Mouse (Mus musculus) myocyte (in vitro differentiated cells): ENCODE data around the gene Gm572. TPM values are rescaled to one million over a fixed set of nuclear protein-coding genes. Genes with fewer than 3 reads are reported as not detected.

Source experiments
- H3K27me3 ChIP-seq: one replicate; pipeline ENCODE4 v1.6.1; 2011; ENCODE audit not compliant: control insufficient read depth, insufficient read depth, insufficient read length
- H3K36me3 ChIP-seq: one replicate; pipeline ENCODE4 v1.6.1; 2011; ENCODE audit not compliant: control insufficient read depth, insufficient read depth
- H3K4me2 ChIP-seq: one replicate; pipeline ENCODE4 v1.6.1; 2011; ENCODE audit warnings: low read depth, control low read depth
- H3K4me3 ChIP-seq: one replicate; pipeline ENCODE4 v1.5.1; 2011; ENCODE audit warnings: mild to moderate bottlenecking, control low read depth, moderate library complexity
- H3K79me2 ChIP-seq: one replicate; pipeline ENCODE4 v1.6.1; 2011; ENCODE audit not compliant: control insufficient read depth, insufficient read depth
- H3ac ChIP-seq: one replicate; pipeline ENCODE4 v1.6.1; 2011; ENCODE audit not compliant: control insufficient read depth, insufficient read length
- CEBPB ChIP-seq: IDR thresholded peaks from 2 replicates; pipeline ENCODE4 v1.6.1; 2011; ENCODE audit warnings: mild to moderate bottlenecking, moderate library complexity; ENCODE audit not compliant: poor library complexity, insufficient read depth, severe bottlenecking
- E2F4 ChIP-seq: IDR thresholded peaks from one replicate; pipeline ENCODE4 v1.6.1; 2011; ENCODE audit warnings: mild to moderate bottlenecking, control low read depth, moderate library complexity; ENCODE audit not compliant: insufficient read depth
- MAX ChIP-seq: IDR thresholded peaks from one replicate; pipeline ENCODE4 v1.6.1; 2011; ENCODE audit warnings: low read depth, mild to moderate bottlenecking, control low read depth
- MYOD1 ChIP-seq, 3 experiments: IDR thresholded peaks; one replicate each; pipeline ENCODE4 v1.6.1; 2011; ENCODE audit warnings: control low read depth in 2 of 3, low read depth in 2 of 3, mild to moderate bottlenecking in 2 of 3, moderate library complexity in 1 of 3; ENCODE audit not compliant: insufficient read length in 2 of 3, control insufficient read depth in 1 of 3
- MYOG ChIP-seq, 3 experiments: IDR thresholded peaks; one replicate each; pipeline ENCODE4 v1.6.1; 2011; ENCODE audit warnings: control low read depth in 2 of 3, low read depth in 2 of 3, mild to moderate bottlenecking in 2 of 3; ENCODE audit not compliant: insufficient read length in 2 of 3, control insufficient read depth in 1 of 3, insufficient read depth in 1 of 3
- POLR2A ChIP-seq: IDR thresholded peaks from one replicate; pipeline ENCODE4 v1.6.1; 2011; ENCODE audit warnings: low read depth, mild to moderate bottlenecking, control low read depth, moderate library complexity; ENCODE audit not compliant: insufficient read length
- POLR2AphosphoS2 ChIP-seq: IDR thresholded peaks from one replicate; pipeline ENCODE4 v1.6.1; 2011; ENCODE audit warnings: low read depth, control low read depth; ENCODE audit not compliant: insufficient read length
- REST ChIP-seq: IDR thresholded peaks from one replicate; pipeline ENCODE4 v1.6.1; 2011; ENCODE audit warnings: mild to moderate bottlenecking, control low read depth, moderate library complexity; ENCODE audit not compliant: insufficient read depth, insufficient read length
- SRF ChIP-seq: IDR thresholded peaks from one replicate; pipeline ENCODE4 v1.6.1; 2011; ENCODE audit warnings: low read depth; ENCODE audit not compliant: control insufficient read depth, insufficient read length
- TCF12 ChIP-seq: IDR thresholded peaks from one replicate; pipeline ENCODE4 v1.6.1; 2011; ENCODE audit warnings: mild to moderate bottlenecking, control low read depth; ENCODE audit not compliant: poor library complexity, insufficient read depth, severe bottlenecking
- TCF3 ChIP-seq: IDR thresholded peaks from one replicate; pipeline ENCODE4 v1.6.1; 2011; ENCODE audit warnings: low read depth, control low read depth; ENCODE audit not compliant: insufficient read length
- USF1 ChIP-seq: IDR thresholded peaks from one replicate; pipeline ENCODE4 v1.6.1; 2011; ENCODE audit warnings: low read depth, mild to moderate bottlenecking, control low read depth, moderate library complexity
- polyA plus RNA-seq: library from polyadenylated mRNA; unstranded; fragments of >200 nt; fragmentation: generic; extraction: Trizol; gene quantifications from one replicate; pipeline ENCODE4 v1.2.1, GENCODE M21; 2012; ENCODE audit warnings: missing spikeins

Gene Gm572
- polyA plus RNA-seq, 1 experiment = 0.16 TPM

DNA sequence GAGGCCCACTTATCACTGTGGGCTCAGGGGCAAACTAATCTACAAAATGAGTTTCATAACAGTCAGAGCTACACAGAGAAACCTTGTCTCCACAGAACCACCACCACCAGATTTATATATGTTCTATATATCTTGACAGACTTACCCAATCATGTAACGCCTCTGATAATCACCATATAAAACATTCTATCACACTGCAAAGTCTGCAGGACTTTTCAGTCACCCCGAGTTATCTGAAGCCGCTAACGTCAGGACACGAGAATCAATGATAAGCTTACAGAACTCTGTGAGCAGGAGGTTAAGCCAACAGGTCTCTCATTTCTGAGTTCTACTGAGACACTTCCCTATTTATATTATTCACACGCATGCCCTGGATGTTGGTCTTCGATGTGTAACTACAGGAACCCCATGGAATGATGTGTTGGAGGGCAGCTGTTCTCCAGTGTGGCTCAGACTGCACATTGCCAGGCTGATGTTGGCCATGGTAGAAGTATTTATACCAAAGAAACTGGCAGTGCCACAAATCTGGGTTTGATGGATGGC, 50.4 kb downstream of the Gm572 start:
- no peak overlapping the region for H3K4me2 ChIP-seq
- H3K79me2 ChIP-seq = no peaks in the 10 kb centered on the region
- no peak overlapping the region for H3K4me3 ChIP-seq
- H3K27me3 ChIP-seq = peaks cover 13% of the 10 kb centered on the region
- no peak overlapping the region for H3ac ChIP-seq
- TF ChIP-seq E2F4 = no peak
- no peak for TF ChIP-seq MAX
- no peak for TF ChIP-seq TCF3
- TF ChIP-seq POLR2AphosphoS2 = no peak
- no peak for TF ChIP-seq REST
- no peak for TF ChIP-seq USF1
- TF ChIP-seq CEBPB = no peak
- no peak for TF ChIP-seq TCF12
- no peak for TF ChIP-seq SRF
- no peak for TF ChIP-seq MYOD1 (IDR thresholded peaks at IDR 0.05; ENCODE audit: control insufficient read depth in 1 of 3, insufficient read length in 2 of 3, low read depth in 2 of 3)
- no peak for TF ChIP-seq MYOG (IDR thresholded peaks at IDR 0.05; ENCODE audit: control insufficient read depth in 1 of 3, insufficient read depth in 1 of 3, insufficient read length in 2 of 3, low read depth in 2 of 3)
- no peak for TF ChIP-seq POLR2A
- H3K36me3 ChIP-seq = no peaks in the 10 kb centered on the region

DNA sequence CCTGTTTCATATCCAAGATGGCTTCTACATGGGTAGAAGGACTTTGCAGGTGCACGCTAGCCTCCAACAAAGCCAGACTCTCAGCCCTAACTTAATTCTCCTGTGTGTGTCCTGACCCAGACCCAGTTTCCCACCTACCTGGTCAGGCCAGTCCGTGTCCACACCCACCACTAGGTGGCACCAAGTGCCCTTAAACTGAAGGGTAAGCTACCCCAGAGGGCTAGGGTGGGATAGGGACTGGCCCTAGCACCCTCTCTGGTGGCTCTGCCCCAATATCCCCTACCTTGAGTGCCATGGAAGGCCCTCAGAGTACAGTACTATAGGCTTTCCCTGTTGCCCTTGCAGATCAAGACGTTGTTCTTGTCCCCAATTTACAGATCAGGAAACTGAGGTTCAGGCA, 61.6 kb downstream of the Gm572 start:
- Histone ChIP-seq H3K27me3 (peaks cover 47% of the 10 kb centered on the region), H3K36me3 (no peaks in the 10 kb centered on the region), H3K4me2 (no peak overlapping the region), H3K79me2 (no peaks in the 10 kb centered on the region), H3ac (no peak overlapping the region), H3K4me3 (no peak overlapping the region)
- TF ChIP-seq E2F4 = no peak
- TF ChIP-seq CEBPB = no peak
- TF ChIP-seq POLR2AphosphoS2 = no peak
- no peak for TF ChIP-seq SRF
- no peak for TF ChIP-seq POLR2A
- no peak for TF ChIP-seq TCF12
- TF ChIP-seq USF1 = no peak
- no peak for TF ChIP-seq REST
- no peak for TF ChIP-seq TCF3
- no peak for TF ChIP-seq MYOG (IDR thresholded peaks at IDR 0.05; ENCODE audit: control insufficient read depth in 1 of 3, insufficient read depth in 1 of 3, insufficient read length in 2 of 3, low read depth in 2 of 3)
- TF ChIP-seq MAX = no peak
- no peak for TF ChIP-seq MYOD1 (IDR thresholded peaks at IDR 0.05; ENCODE audit: control insufficient read depth in 1 of 3, insufficient read length in 2 of 3, low read depth in 2 of 3)

DNA sequence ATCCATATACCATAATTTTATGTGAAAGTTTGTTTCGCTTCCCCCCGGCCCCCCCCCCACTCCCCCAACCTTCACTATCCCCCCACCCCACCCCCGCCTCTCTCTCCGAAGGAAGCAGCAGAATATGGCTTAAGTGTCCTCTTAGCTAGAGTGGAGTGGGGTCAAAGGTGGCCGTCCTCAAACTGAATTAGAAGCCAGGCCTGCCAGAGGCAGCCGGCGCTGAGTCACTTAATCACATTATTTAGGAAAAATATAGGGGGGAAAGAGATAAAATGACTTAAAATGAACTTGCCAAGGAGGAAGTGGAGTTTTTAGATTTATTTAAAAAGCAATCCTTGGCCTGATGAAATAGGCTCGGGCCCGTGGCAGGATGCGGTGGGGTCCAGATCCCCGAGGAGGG, 65.7 kb downstream of the Gm572 start:
- TF ChIP-seq MAX (no peak), SRF (no peak)
- H3ac ChIP-seq = no peak overlapping the region
- no peaks in the 10 kb centered on the region for H3K79me2 ChIP-seq
- H3K4me3 ChIP-seq = no peak overlapping the region
- no peak overlapping the region for H3K4me2 ChIP-seq
- H3K36me3 ChIP-seq = no peaks in the 10 kb centered on the region
- peaks cover 18% of the 10 kb centered on the region for H3K27me3 ChIP-seq

DNA sequence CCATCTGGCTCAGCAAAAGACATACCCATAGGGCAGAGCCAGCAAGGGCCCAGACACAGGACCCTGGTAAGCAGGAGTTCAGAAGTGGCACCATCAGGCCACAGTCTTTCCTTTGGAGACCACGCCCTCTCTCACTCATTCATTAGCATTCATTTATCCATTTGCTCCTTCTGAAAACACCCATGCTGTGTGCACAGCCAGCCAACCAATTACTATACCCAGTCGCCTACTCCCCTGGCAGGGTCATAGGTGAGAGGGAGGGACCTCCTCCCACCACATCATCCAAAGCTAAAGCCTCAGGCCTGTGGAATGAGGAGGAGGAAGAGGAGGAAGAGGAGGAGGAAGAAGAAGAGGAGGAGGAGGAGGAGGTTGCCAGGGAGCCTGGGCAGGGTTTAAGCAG, 67.3 kb downstream of the Gm572 start:
- Histone ChIP-seq H3K4me3 (no peak overlapping the region), H3K4me2 (no peak overlapping the region), H3K36me3 (no peaks in the 10 kb centered on the region), H3ac (no peak overlapping the region), H3K79me2 (no peaks in the 10 kb centered on the region), H3K27me3 (peaks cover 13% of the 10 kb centered on the region)
- TF ChIP-seq POLR2AphosphoS2 (no peak), REST (no peak), MYOG (IDR thresholded peaks at IDR 0.05; ENCODE audit: control insufficient read depth in 1 of 3, insufficient read depth in 1 of 3, insufficient read length in 2 of 3, low read depth in 2 of 3) (no peak), POLR2A (no peak), TCF3 (no peak), CEBPB (no peak), E2F4 (no peak), SRF (no peak), TCF12 (no peak), MAX (no peak), MYOD1 (IDR thresholded peaks at IDR 0.05; ENCODE audit: control insufficient read depth in 1 of 3, insufficient read length in 2 of 3, low read depth in 2 of 3) (no peak), USF1 (no peak)

DNA sequence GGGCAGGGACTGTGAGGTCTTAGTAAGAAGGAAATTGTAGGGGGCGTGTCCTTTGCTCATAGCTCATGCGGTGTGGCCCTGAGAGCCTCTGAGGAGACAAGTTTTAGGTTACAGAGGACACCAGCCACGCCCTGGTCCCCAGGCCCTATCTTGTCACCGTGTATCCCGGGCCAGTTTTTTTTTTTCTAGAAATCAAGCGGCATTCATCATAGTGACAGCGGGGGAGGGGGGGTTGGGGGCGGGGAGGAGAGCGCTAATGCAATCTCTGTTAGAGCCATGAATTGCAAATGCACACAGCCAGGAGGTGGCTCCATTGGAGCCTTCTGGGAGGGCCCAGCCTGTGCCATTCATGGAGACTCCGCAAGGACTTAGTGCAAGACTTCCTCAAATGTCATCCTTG, 68.2 kb downstream of the Gm572 start:
- TF ChIP-seq POLR2A = no peak
- no peak for TF ChIP-seq USF1
- TF ChIP-seq REST = no peak
- no peak for TF ChIP-seq SRF
- TF ChIP-seq TCF12 = no peak
- TF ChIP-seq POLR2AphosphoS2 = no peak
- TF ChIP-seq TCF3 = no peak
- TF ChIP-seq MAX = no peak
- Histone ChIP-seq H3K79me2 (no peaks in the 10 kb centered on the region), H3K27me3 (peaks cover 6% of the 10 kb centered on the region), H3K4me3 (no peak overlapping the region), H3ac (no peak overlapping the region), H3K36me3 (no peaks in the 10 kb centered on the region), H3K4me2 (no peak overlapping the region)
